ENCODE assay signal across 8 mouse cellular contexts in the genomic region with DNA sequence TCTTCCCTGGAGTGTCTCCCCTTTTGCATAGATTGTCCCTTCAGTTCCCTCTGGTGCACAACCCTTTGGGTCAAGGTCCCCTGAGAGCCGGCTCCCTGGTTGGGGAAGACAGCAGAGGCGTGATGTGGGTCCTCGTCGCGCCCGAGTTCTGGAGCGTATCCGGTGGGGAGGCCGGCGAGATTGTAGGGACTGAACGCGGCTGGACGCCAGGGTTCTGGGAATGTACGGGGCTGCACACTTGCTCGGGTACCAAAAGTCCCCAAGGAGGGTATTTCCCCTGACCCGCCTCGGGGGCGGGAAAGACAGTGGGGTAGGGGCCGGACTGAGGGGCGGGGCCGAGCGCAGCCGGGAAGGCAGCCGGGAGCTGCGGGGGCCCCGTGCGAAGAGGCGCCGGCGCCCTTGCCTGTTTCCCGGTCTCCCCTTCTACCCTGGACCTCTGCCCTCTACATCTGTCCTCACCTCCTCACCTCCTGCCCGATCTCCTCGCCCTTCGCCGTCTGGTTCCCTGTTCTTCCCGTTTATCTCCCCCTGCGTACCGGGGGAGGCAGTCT. TPM values are rescaled to one million over a fixed set of nuclear protein-coding genes. Genes with fewer than 3 reads are reported as not detected.
DNase-seq lines count a peak whose midpoint lies in the region; ATAC-seq and TF ChIP-seq lines count a peak whose summit lies in the region.

No protein-coding gene starts in this region.

- TF ChIP-seq POLR2A in kidney, adult 2 months (IDR thresholded peaks at IDR 0.05; ENCODE audit: low read depth, low read length): no peak

- WGBS in kidney, adult 2 months: under 1% methylated on average over 38 of the region's 38 CpGs
- under 1% methylated on average over 37 of the region's 38 CpGs for WGBS in forebrain, postnatal 0 days
- under 1% methylated on average over 24 of the region's 38 CpGs for WGBS in hindbrain, embryonic 16.5 days

- H3K9me3 ChIP-seq in forebrain, postnatal 0 days (ENCODE audit: low read length): no peaks in the 10 kb centered on the region
- no peaks in the 10 kb centered on the region for H3K9me3 ChIP-seq in hindbrain, embryonic 16.5 days (ENCODE audit: control insufficient read depth, low read length)

- peak overlapping the region; percentile 58 for H3K4me3 ChIP-seq in kidney, adult 2 months (ENCODE audit: insufficient read depth, low read depth, low read length)
- peak overlapping the region; percentile 70 for H3K4me3 ChIP-seq in forebrain, postnatal 0 days (ENCODE audit: low read depth, low read length)
- peak overlapping the region; percentile 74 for H3K4me3 ChIP-seq in hindbrain, embryonic 16.5 days (ENCODE audit: low read length)

- H3K9ac ChIP-seq in forebrain, postnatal 0 days: peak overlapping the region; percentile 61
- H3K9ac ChIP-seq in hindbrain, embryonic 16.5 days (ENCODE audit: low read depth, low read length): peak overlapping the region; percentile 95

- H3K4me2 ChIP-seq in forebrain, postnatal 0 days (ENCODE audit: low read depth): peak overlapping the region; percentile 56
- H3K4me2 ChIP-seq in hindbrain, embryonic 16.5 days (ENCODE audit: low read length): peak overlapping the region; percentile 95

- peak overlapping the region; percentile 93 for H3K27ac ChIP-seq in kidney, adult 2 months (ENCODE audit: insufficient read depth, low read depth, low read length)
- peak overlapping the region; percentile 83 for H3K27ac ChIP-seq in forebrain, postnatal 0 days (ENCODE audit: low read depth, low read length)
- peak overlapping the region; percentile 98 for H3K27ac ChIP-seq in hindbrain, embryonic 16.5 days (ENCODE audit: low read depth, low read length)

- peak; percentile 32 for ATAC-seq in forebrain, postnatal 0 days
- ATAC-seq in hindbrain, embryonic 16.5 days: peak; percentile 35
- no peak for ATAC-seq in inflammation-experienced regulatory T-cells, adult 6 months

- H3K27me3 ChIP-seq in kidney, adult 2 months (replicated peaks; ENCODE audit: control insufficient read depth, insufficient read depth, low read length): no peaks in the 10 kb centered on the region
- no peaks in the 10 kb centered on the region for H3K27me3 ChIP-seq in forebrain, postnatal 0 days (ENCODE audit: insufficient read depth, low read length)
- no peaks in the 10 kb centered on the region for H3K27me3 ChIP-seq in hindbrain, embryonic 16.5 days (replicated peaks; ENCODE audit: control insufficient read depth, insufficient read depth, low read length)

- no peak for TF ChIP-seq CTCF in kidney, adult 2 months (conservative IDR thresholded peaks at IDR 0.05; ENCODE audit: insufficient read depth, insufficient read length, low read depth, low read length)
- no peak for TF ChIP-seq CTCF in forebrain, postnatal 0 days (IDR thresholded peaks at IDR 0.05; ENCODE audit: low read depth)

- no peaks in the 10 kb centered on the region for H3K36me3 ChIP-seq in kidney, adult 2 months (ENCODE audit: control insufficient read depth, insufficient read depth, low read length)
- no peaks in the 10 kb centered on the region for H3K36me3 ChIP-seq in forebrain, postnatal 0 days (ENCODE audit: insufficient read depth)
- H3K36me3 ChIP-seq in hindbrain, embryonic 16.5 days (ENCODE audit: control insufficient read depth, insufficient read depth, low read length): peaks cover 3% of the 10 kb centered on the region

- DNase-seq in kidney, adult 2 months: peak; percentile 71
- DNase-seq in kidney, adult 18-20 months: no peak
- peak; percentile 77 for DNase-seq in adrenal gland, adult 18-20 months (ENCODE audit: low spot score in 2 of 2)
- no peak for DNase-seq in forebrain, postnatal 0 days
- DNase-seq in lung, adult 18-20 months: peak; percentile 72 to 78
- DNase-seq in ovary, postnatal 10 days (ENCODE audit: low spot score): peak; percentile 62

- no peaks in the 10 kb centered on the region; the same call in 1 of the 2 replicates for H3K4me1 ChIP-seq in kidney, adult 2 months (ENCODE audit: control insufficient read depth, insufficient read depth, low read length)
- H3K4me1 ChIP-seq in forebrain, postnatal 0 days (ENCODE audit: insufficient read depth): peaks cover 27% of the 10 kb centered on the region
- H3K4me1 ChIP-seq in hindbrain, embryonic 16.5 days (ENCODE audit: control insufficient read depth, insufficient read depth, low read depth, low read length): peaks cover 42% of the 10 kb centered on the region

RNA-seq across cellular contexts. Expression of gene Ppp1r18, which starts 1.0 kb away (rescaled TPM):
- polyA plus RNA-seq in kidney, adult 2 months (2012; rRNA removed): 12.4 and 17.8 TPM in 2 replicates
- 10 to 100 TPM; 35.3 to 41.0 TPM for total RNA-seq in adrenal gland, adult 18-20 months (2021)
- total RNA-seq in forebrain, postnatal 0 days (2014; rRNA removed): 29.5 and 38.9 TPM in 2 replicates
- polyA plus RNA-seq in forebrain, postnatal 0 days (2015; fragmentation: Nextera tagmentation; extraction: Ambion mirVana): 22.3 and 23.3 TPM in 2 replicates
- 18.9 and 24.4 TPM in 2 replicates for polyA plus RNA-seq in hindbrain, embryonic 16.5 days (2015; fragmentation: Nextera tagmentation; extraction: Ambion mirVana)
- 100 to 1,000 TPM; 194 to 273 (median 213) TPM for polyA plus RNA-seq in inflammation-experienced regulatory T-cells, adult 6 months (2017; shearing (Covaris generic))

RNA-seq across cellular contexts. Expression of gene Nrm, which starts 5.2 kb away (rescaled TPM):
- polyA plus RNA-seq in kidney, adult 2 months (2012; rRNA removed): 4.0 and 6.3 TPM in 2 replicates
- total RNA-seq in adrenal gland, adult 18-20 months (2021): 1 to 10 TPM; 2.3 TPM
- 6.1 and 9.7 TPM in 2 replicates for total RNA-seq in forebrain, postnatal 0 days (2014; rRNA removed)
- 13.1 and 15.6 TPM in 2 replicates for polyA plus RNA-seq in forebrain, postnatal 0 days (2015; fragmentation: Nextera tagmentation; extraction: Ambion mirVana)
- 20.8 and 22.3 TPM in 2 replicates for polyA plus RNA-seq in hindbrain, embryonic 16.5 days (2015; fragmentation: Nextera tagmentation; extraction: Ambion mirVana)
- 10 to 100 TPM; 25.4 to 64.8 (median 27.4) TPM for polyA plus RNA-seq in inflammation-experienced regulatory T-cells, adult 6 months (2017; shearing (Covaris generic))

RNA-seq across cellular contexts. Expression of gene Dhx16, which starts 13.3 kb away (rescaled TPM):
- polyA plus RNA-seq in kidney, adult 2 months (2012; rRNA removed): 50.1 and 65.0 TPM in 2 replicates
- 10 to 100 TPM; 43.3 to 48.3 TPM for total RNA-seq in adrenal gland, adult 18-20 months (2021)
- 33.0 and 33.2 TPM in 2 replicates for total RNA-seq in forebrain, postnatal 0 days (2014; rRNA removed)
- polyA plus RNA-seq in forebrain, postnatal 0 days (2015; fragmentation: Nextera tagmentation; extraction: Ambion mirVana): 21.8 and 22.1 TPM in 2 replicates
- 25.0 and 33.3 TPM in 2 replicates for polyA plus RNA-seq in hindbrain, embryonic 16.5 days (2015; fragmentation: Nextera tagmentation; extraction: Ambion mirVana)
- polyA plus RNA-seq in inflammation-experienced regulatory T-cells, adult 6 months (2017; shearing (Covaris generic)): 10 to 100 TPM; 17.4 to 36.1 (median 19.5) TPM

RNA-seq across cellular contexts. Expression of gene Mdc1, which starts 25.0 kb away (rescaled TPM):
- 5.7 TPM in 2 replicates for polyA plus RNA-seq in kidney, adult 2 months (2012; rRNA removed)
- total RNA-seq in adrenal gland, adult 18-20 months (2021): 10 to 100 TPM; 11.5 to 16.7 TPM
- 15.3 and 20.4 TPM in 2 replicates for total RNA-seq in forebrain, postnatal 0 days (2014; rRNA removed)
- polyA plus RNA-seq in forebrain, postnatal 0 days (2015; fragmentation: Nextera tagmentation; extraction: Ambion mirVana): 3.0 and 4.4 TPM in 2 replicates
- polyA plus RNA-seq in hindbrain, embryonic 16.5 days (2015; fragmentation: Nextera tagmentation; extraction: Ambion mirVana): 9.3 and 11.2 TPM in 2 replicates
- 10 to 100 TPM in 1 of 3 experiments, 1 to 10 TPM in 2; 6.1 to 10.7 (median 7.1) TPM for polyA plus RNA-seq in inflammation-experienced regulatory T-cells, adult 6 months (2017; shearing (Covaris generic))

RNA-seq across cellular contexts. Expression of gene Tubb5, which starts 28.2 kb away (rescaled TPM):
- polyA plus RNA-seq in kidney, adult 2 months (2012; rRNA removed): 98.9 and 109 TPM in 2 replicates
- total RNA-seq in adrenal gland, adult 18-20 months (2021): 100 to 1,000 TPM; 134 to 185 TPM
- 3,707 and 3,724 TPM in 2 replicates for total RNA-seq in forebrain, postnatal 0 days (2014; rRNA removed)
- 2,151 and 2,226 TPM in 2 replicates for polyA plus RNA-seq in forebrain, postnatal 0 days (2015; fragmentation: Nextera tagmentation; extraction: Ambion mirVana)
- 1,705 and 1,762 TPM in 2 replicates for polyA plus RNA-seq in hindbrain, embryonic 16.5 days (2015; fragmentation: Nextera tagmentation; extraction: Ambion mirVana)
- 100 to 1,000 TPM; 404 to 882 (median 514) TPM for polyA plus RNA-seq in inflammation-experienced regulatory T-cells, adult 6 months (2017; shearing (Covaris generic))

Comparison
In these comparisons a context has a peak if more than half of its experiments do, and no peak if none do; other contexts are left out.
1. DNase-seq: peak in kidney, adult 2 months (single experiment), adrenal gland, adult 18-20 months (2 of 2), lung, adult 18-20 months (2 of 2) and ovary, postnatal 10 days (single experiment); none in kidney, adult 18-20 months (single experiment) and forebrain, postnatal 0 days (single experiment).
2. Peak in every context shown above with its lines, with median percentiles within 50 percentile points of each other: H3K27ac ChIP-seq and H3K4me3 ChIP-seq.